Mouse (Mus musculus) lung, adult 18-20 months (tissue): Measurements from ENCODE around the gene Phospho1.

ENCODE experiments used
- DNase-seq, 2 experiments: peaks; one replicate each; pipeline ENCODE4 v3.0.0; 2022; ENCODE audit warnings: mixed read lengths in 2 of 2

The Phospho1 gene

GRCm38 (mm10) chr11:95824071-95824876, at the start of gene Phospho1:
TSS of gene Phospho1 (plus strand) at chr11:95824499.
- peak; percentile 91 to 94 for DNase-seq

DNA sequence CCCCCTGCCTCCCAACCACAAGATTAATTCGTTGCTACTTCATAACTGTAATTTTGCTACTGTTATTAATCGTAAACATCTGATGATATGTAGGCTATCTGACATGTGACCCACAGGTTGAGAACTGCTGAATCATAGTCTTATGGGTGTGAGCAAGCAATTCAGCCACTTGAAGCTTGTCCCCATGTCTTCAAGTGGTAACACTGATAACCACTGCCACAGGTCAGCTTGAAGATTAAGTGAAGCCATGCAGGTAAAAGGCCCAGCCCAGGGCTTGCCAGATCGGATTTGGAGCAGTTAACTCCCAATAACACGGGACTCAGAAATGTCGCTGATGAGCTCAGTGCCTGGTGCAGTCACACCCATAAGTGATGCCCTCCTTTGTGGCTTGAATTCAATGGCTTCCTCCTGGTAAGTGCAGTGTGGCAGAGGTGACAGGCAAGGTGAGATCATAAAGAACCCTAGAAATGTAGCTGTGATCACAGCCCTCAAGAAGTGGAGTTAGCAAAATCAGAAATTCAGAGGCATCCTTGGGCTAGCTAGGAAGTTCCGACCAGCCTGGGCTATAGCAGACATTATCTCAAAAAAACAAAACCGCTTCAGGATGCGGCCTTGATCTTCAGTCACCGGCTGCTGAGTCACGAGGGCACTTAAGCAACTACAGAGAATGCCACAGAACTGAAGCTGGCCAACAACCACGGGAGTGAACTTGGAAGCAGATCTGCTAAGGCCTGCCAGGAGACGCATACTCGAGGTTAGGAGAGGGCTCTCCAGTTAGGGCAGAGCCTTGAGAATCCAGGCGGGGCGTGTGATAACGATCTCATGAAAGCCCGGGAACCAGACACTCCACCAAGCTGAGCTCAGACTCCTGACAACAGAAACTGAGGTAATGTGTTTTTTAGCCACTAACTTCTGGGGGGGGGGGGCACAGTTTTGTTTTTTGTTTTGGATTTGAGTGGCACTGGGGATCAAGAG, 46.7 kb upstream of the Phospho1 start:
- peak; percentile 94 to 95 for DNase-seq

DNA sequence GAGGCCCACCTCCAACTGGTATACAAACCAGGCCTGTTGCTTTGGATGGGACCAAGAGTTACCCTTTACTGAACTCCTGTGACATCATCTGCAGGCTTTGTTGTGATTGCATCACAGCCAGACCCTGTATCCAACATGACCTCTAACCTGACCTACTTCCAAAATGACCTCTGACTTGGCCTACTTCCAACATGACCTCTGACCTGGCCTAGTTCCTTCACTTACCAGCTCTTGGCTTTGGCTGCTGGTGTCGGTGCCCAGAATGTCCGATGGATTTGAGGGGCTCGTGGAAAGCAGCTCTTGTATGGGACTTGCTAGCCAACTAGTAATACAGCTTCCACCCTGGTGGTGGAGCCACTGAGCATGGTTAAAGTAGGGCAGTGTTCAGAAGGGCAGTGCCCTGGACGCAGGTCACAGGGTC, 45.5 kb upstream of the Phospho1 start:
- DNase-seq, result peak; percentile 75 to 81

GRCm38 (mm10) chr11:95779366-95779765, 44.9 kb upstream of the Phospho1 start:
- no peak for DNase-seq

GRCm38 (mm10) chr11:95780480-95780879, 43.8 kb upstream of the Phospho1 start:
- DNase-seq, result peak; percentile 51 to 60

GRCm38 (mm10) chr11:95781557-95781956, 42.7 kb upstream of the Phospho1 start:
- DNase-seq, result no peak

DNA sequence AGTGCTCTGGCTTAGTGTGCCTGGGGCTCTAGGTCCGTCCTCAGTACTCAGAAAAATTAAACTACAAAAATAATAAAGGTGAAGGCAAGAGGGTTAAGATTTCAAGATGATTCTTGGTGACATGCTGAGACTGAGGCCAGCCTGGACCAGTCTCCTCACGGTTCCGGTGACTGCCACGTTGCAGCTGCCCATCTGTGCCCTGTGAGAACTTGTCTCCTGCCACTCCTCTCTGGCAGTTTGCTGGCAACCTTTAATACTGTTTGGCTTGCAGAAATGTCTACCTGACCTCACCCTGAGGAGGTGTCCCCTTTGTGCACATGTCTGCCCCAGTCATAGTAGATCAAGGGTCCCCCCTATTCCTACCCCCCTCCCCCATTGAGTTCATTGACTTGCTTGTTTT, 40.8 kb upstream of the Phospho1 start:
- no peak for DNase-seq

GRCm38 (mm10) chr11:95783958-95784357, 40.3 kb upstream of the Phospho1 start:
- DNase-seq, result no peak

DNA sequence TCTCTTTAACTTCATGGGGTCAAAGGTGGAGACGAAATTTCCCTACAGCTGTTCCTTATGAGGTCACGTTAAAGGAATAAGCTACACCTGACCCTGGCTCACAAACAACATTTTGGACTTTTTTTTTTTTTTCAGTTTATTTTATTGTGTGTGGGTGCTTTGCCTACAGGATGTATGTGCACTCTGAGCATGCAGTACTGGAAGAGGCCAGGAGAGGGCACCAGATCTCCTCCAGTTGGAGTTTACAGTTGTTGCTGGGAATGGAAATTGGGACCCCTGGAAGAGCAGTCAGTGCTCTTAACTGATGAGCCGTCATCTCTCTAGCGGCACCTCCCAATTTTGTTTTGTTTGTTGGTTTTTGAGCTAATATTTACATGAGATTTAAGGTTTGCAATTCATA, 38.6 kb upstream of the Phospho1 start:
- no peak for DNase-seq

- no peak for DNase-seq
Measured at GRCm38 (mm10) chr11:95786511-95786910, 37.8 kb upstream of the Phospho1 start.

GRCm38 (mm10) chr11:95789451-95789891, 34.8 kb upstream of the Phospho1 start:
- peak; percentile 65 to 70 for DNase-seq

DNA sequence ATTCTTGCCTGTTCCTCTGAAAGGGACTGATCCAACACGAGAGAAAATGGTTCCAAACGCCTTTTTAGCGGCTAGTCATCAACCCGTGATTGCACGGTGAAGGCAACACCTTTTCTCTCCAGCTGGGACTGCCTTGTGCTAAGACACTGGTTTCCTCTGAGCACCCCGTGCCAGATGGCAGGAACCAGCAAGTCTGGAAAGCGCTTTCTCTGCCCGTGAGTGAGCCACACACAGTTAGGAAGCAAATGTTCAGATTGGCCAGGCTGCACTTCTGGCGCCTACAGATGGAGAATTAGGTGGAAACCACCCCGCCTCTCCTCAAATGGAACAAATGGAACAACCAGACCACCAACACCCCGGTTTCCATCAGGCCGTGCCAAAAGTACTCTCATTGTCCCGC, 32.5 kb upstream of the Phospho1 start:
- no peak for DNase-seq

DNA sequence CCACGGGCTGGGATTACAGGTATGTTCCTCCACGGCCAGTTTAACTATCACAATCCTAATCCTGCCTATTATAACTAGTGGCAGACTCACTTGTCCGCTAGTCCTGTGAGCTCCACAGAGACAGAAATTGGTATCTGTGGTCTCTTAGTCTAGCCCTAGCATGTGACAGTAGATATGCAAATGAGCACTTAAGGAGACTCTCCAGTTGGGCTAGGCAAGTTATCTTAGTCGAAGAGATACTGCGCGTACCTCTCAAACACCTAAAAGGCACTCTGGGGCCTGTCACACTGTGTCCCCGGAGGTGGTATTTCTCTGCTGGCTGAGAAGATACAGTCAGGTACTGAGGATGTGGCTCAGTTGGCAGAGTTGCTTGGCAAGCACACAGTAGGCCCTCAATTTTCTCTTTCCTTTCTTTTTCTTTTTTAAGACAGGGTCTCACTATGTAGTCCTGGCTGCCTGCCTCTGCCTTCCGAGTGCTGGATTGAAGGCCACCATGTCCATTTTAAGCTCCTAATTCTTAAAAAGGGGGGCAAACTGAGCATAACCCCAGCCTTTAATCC, 31.3 kb upstream of the Phospho1 start:
- DNase-seq, result no peak

DNA sequence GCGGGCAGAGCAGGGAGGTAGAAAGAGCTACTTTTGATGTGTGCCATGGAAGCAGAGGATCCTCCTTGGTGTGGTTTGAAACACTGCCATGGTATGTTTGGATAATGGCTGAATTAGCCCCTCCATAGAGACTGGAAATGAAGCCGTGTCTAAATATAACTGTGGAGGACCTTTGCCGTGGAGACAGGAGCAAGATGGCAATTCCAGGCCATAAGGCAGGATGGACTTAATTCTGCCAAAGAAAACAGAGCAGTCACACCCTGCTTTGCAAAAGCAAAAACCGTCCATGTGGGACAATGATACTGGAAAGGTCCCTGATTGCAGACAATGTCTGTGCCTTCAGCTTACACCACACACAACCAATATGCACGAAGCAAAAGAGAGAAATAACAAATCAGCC, 30.1 kb upstream of the Phospho1 start:
- no peak for DNase-seq

DNA sequence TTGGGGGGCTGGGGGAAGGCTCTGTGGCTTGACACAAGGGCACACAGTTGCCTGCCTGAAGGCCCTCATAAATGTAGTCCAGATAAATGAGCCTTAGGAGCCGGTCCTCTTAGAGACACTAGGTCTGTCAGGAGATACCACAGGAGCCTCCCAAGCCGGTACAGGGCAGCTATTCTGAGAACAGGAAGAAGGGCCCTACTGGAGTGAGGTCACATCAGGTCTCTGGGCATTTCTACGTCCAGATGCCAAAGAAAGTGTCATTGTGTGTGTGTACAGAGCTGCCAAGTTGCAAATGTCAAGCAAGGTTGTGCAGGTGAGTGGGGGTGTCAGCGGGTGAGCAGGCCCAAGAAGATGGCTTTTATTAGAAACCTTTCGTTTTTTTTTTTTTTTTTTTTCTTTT, 28.7 kb upstream of the Phospho1 start:
- DNase-seq, result no peak

DNA sequence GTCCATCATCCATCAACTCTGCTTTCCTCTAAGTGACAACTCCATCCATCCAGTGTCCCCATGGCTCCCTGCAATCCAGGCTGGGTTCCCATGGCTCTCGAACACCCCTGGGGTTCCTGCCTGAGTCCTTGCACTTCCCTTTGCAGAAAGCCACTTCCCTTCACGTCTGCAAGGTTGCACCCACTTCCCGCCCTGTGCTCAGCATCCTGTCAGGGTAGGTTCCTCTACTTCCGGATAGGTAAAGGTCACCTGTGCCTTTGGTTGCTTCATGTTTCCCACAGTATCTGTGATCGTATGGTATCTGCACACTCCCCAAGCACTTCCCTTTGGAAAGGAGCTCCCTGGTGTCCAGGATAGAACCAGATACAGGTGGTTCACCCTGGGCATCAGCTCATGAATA, 19.3 kb upstream of the Phospho1 start:
- no peak for DNase-seq

GRCm38 (mm10) chr11:95805527-95805926, 18.8 kb upstream of the Phospho1 start:
- no peak for DNase-seq

- no peak for DNase-seq
Measured at GRCm38 (mm10) chr11:95807884-95808283, 16.4 kb upstream of the Phospho1 start.

- DNase-seq, result no peak
Measured at GRCm38 (mm10) chr11:95808448-95809011, 15.8 kb upstream of the Phospho1 start.

DNA sequence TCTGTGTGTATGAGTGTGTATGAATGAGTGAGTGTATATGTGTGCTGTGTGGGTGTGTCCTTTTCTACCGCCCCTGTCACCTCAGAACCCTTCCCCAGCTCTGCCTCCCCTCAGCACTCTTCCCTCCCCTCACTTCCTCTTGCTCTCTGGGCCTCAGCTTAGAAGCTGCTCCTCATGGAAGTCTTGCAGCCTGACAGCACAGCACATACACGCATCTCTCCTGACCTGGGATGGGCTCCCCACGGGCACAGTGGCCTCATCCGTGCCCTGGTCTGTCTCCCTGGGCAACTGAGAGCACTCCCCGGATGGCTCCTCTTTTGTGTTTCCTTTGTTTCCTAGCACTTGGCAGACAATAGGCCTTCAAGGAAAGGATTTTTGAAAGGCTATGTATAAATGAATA, 14.7 kb upstream of the Phospho1 start:
- no peak for DNase-seq

GRCm38 (mm10) chr11:95810828-95811227, 13.5 kb upstream of the Phospho1 start:
- DNase-seq, result no peak

GRCm38 (mm10) chr11:95811741-95812140, 12.6 kb upstream of the Phospho1 start:
- DNase-seq, result no peak

DNA sequence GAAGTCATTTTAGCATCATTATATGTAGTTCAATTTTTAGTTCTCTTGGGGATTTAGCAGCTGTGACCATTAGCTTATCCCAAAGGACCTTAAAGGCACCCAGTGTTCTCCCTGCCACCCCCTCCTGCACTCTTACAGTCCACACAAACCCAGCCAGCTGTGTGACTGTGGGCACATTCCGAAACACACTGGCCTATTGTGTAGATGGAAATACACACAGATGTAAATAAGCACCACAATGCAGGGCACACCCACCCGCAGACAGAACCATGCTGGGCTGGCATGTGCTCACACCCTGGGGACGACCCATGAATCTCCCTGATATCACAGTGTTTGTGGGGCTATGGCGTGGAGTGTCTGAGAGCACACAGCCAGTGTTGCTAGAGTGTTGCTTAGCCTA, 12.1 kb upstream of the Phospho1 start:
- no peak for DNase-seq
